Mouse (Mus musculus) neural tube, embryonic 15.5 days (tissue): ENCODE measurements around the gene Psma7. TPM values are rescaled to one million over a fixed set of nuclear protein-coding genes. Genes with fewer than 3 reads are reported as not detected.

Source experiments
- ATAC-seq: fragments of 200-750 bp; cut with Nextera tagmentation; 2 replicates; pipeline ENCODE4 v1.8.0; 2017; ENCODE audit warnings: mild to moderate bottlenecking, moderate TSS enrichment, moderate library complexity; ENCODE audit not compliant: low FRiP score
- H3K27ac ChIP-seq: fragments of 300-500 bp; sonication (generic); replicated peaks from 2 replicates; pipeline ENCODE4 v1.5.1; 2015; ENCODE audit warnings: mild to moderate bottlenecking, inconsistent platforms
- H3K27me3 ChIP-seq: fragments of 300-500 bp; sonication (generic); replicated peaks from 2 replicates; pipeline ENCODE4 v1.6.1; 2015; ENCODE audit warnings: inconsistent platforms
- H3K36me3 ChIP-seq: fragments of 300-500 bp; sonication (generic); 2 replicates; pipeline ENCODE4 v1.6.1; 2015; ENCODE audit warnings: inconsistent platforms
- H3K4me1 ChIP-seq: fragments of 300-500 bp; sonication (generic); 2 replicates; pipeline ENCODE4 v1.6.1; 2015; ENCODE audit warnings: inconsistent platforms
- H3K4me2 ChIP-seq: fragments of 300-500 bp; sonication (generic); 2 replicates; pipeline ENCODE4 v1.6.1; 2015; ENCODE audit warnings: inconsistent platforms, mild to moderate bottlenecking, moderate library complexity
- H3K4me3 ChIP-seq: fragments of 300-500 bp; sonication (generic); replicated peaks from 2 replicates; pipeline ENCODE4 v1.5.1; 2015; ENCODE audit warnings: mild to moderate bottlenecking, inconsistent platforms
- H3K9ac ChIP-seq: fragments of 300-500 bp; sonication (generic); replicated peaks from 2 replicates; pipeline ENCODE4 v1.6.1; 2015; ENCODE audit warnings: mild to moderate bottlenecking, inconsistent platforms
- H3K9me3 ChIP-seq: fragments of 300-500 bp; sonication (generic); replicated peaks from 2 replicates; pipeline ENCODE4 v1.6.1; 2016; ENCODE audit warnings: inconsistent platforms
- WGBS: fragments of 180-500 bp; shearing (Covaris S2); methylation state at CpG from one replicate; pipeline ENCODE4 v1.1.7; 2015; ENCODE audit warnings: mixed read lengths; 5-methylcytosine and 5-hydroxymethylcytosine counted together
- polyA plus RNA-seq: library from polyadenylated mRNA; unstranded; fragments of >200 nt; fragmentation: Nextera tagmentation; extraction: Ambion mirVana; gene quantifications from 2 replicates; pipeline ENCODE4 v1.2.1, GENCODE M21; 2015

Psma7 gene
- 561 and 578 TPM in 2 replicates for polyA plus RNA-seq

DNA sequence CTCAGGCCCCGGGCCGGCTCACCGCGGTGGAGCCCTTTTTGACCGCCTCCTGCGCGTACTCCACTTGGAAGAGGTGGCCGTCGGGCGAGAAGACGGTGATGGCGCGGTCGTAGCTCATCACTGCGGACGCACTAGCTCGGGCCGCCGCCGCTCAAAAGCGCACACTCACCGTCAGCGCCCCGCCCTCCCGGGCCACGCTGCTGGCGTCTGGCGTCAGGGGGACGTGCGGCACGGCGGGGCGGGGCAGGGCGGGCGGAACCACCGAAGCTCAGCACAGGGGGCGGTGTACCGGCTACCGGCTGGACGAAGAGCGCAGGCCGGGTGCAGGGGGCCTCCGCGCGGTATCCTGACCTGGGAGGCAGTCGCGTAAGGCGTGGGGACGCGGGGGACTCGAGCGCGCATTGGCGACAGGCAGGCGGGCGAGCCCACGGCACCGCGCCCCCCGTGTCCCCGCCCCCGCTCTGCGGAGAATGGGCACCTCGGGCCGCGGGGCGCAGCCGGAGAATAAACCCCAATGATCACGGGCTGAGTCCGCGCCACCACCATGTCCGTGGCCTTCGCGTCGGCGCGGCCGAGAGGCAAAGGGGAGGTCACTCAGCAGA lies at the start of gene Psma7, which contains the start of gene Ss18l1:
Psma7 (minus strand) TSS at position 178 of the 602 bp plus-strand sequence.
Ss18l1 (plus strand) TSS at position 254 of the 602 bp plus-strand sequence.
- under 1% methylated on average over 73 of the region's 78 CpGs for WGBS

GRCm38 (mm10) chr2:180090285-180090684 lies 48.1 kb upstream of the Psma7 start:
- Histone ChIP-seq H3K36me3 (peaks cover 8% of the 10 kb centered on the region), H3K4me1 (peaks cover 6% of the 10 kb centered on the region; the same call in 1 of the 2 replicates), H3K4me3 (no peak overlapping the region), H3K27me3 (no peaks in the 10 kb centered on the region), H3K9me3 (no peaks in the 10 kb centered on the region), H3K4me2 (no peak overlapping the region), H3K9ac (no peak overlapping the region), H3K27ac (no peak overlapping the region)
- WGBS: 74% methylated on average over 11 of the region's 11 CpGs
- ATAC-seq: no peak

More for the DNA sequence above, at the start of gene Psma7, which contains the start of gene Ss18l1:
- H3K27me3 ChIP-seq: no peaks in the 10 kb centered on the region
- H3K4me3 ChIP-seq: peak within 1 kb of the TSS; percentile 98
- peaks cover 22% of the 10 kb centered on the region for H3K36me3 ChIP-seq
- H3K4me2 ChIP-seq: peak within 1 kb of the TSS; percentile 83
- H3K27ac ChIP-seq: peak within 1 kb of the TSS; percentile 98
- H3K9ac ChIP-seq: peak within 1 kb of the TSS; percentile 97
- H3K4me1 ChIP-seq: peaks cover 50% of the 10 kb centered on the region
- no peaks in the 10 kb centered on the region for H3K9me3 ChIP-seq
- peak; percentile 96 for ATAC-seq

- Histone ChIP-seq H3K27me3 (no peaks in the 10 kb centered on the region), H3K4me3 (no peak overlapping the region), H3K9me3 (no peaks in the 10 kb centered on the region), H3K4me2 (no peak overlapping the region), H3K36me3 (peaks cover 23% of the 10 kb centered on the region), H3K27ac (no peak overlapping the region), H3K4me1 (peaks cover 6% of the 10 kb centered on the region; the same call in 1 of the 2 replicates), H3K9ac (no peak overlapping the region)
- 89% methylated on average over 4 of the region's 4 CpGs for WGBS
- no peak for ATAC-seq
Observed at GRCm38 (mm10) chr2:180087472-180087871, 45.2 kb upstream of the Psma7 start.

GRCm38 (mm10) chr2:180086637-180087027 lies 44.4 kb upstream of the Psma7 start:
- ATAC-seq: no peak

DNA sequence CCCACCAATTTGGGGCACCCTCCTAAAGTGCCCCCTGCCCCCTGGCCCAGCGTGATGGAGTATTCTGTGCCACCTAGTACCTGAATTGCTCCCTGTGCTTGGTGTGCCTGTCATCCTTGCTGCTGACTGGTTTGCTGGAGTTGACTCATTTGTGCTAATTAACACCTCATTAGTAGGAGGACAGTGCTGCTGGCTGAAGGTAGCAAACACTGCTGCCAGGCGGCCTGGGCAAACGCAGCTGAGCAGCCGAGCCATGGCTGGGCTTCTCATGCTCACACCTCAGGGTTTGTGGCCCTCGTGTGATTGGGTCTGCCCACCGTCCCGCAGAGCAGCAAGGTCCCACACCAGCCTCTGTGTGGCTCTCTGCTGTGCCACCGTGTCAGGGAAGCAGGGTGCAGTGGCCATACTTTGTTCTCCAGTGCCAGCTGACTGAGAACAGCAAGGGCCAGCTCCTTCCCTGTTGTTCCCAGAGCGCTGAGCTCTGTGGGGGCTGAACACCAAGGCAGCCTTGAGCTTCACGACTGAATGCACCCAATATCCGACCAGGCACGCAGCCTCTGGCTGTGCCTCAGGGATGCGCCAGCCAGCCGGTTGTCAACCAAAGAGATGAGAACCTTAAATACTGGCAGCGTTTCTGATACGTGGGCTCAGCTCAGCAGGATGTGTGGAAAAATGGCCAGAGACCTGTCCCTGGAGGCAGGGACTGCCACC lies 43.8 kb upstream of the Psma7 start:
- Histone ChIP-seq H3K4me3 (no peak overlapping the region), H3K36me3 (peaks cover 34% of the 10 kb centered on the region), H3K9ac (no peak overlapping the region), H3K4me2 (no peak overlapping the region), H3K27me3 (no peaks in the 10 kb centered on the region), H3K27ac (no peak overlapping the region), H3K9me3 (no peaks in the 10 kb centered on the region), H3K4me1 (peaks cover 6% of the 10 kb centered on the region; the same call in 1 of the 2 replicates)
- WGBS: 70% methylated on average over 16 of the region's 16 CpGs
- no peak for ATAC-seq

More at GRCm38 (mm10) chr2:180086637-180087027, 44.4 kb upstream of the Psma7 start:
- H3K4me3 ChIP-seq: no peak overlapping the region
- 76% methylated on average over 5 of the region's 5 CpGs for WGBS
- peaks cover 32% of the 10 kb centered on the region for H3K36me3 ChIP-seq
- no peak overlapping the region for H3K4me2 ChIP-seq
- H3K4me1 ChIP-seq: peaks cover 6% of the 10 kb centered on the region; the same call in 1 of the 2 replicates
- H3K27me3 ChIP-seq: no peaks in the 10 kb centered on the region
- no peak overlapping the region for H3K9ac ChIP-seq
- no peak overlapping the region for H3K27ac ChIP-seq
- no peaks in the 10 kb centered on the region for H3K9me3 ChIP-seq

DNA sequence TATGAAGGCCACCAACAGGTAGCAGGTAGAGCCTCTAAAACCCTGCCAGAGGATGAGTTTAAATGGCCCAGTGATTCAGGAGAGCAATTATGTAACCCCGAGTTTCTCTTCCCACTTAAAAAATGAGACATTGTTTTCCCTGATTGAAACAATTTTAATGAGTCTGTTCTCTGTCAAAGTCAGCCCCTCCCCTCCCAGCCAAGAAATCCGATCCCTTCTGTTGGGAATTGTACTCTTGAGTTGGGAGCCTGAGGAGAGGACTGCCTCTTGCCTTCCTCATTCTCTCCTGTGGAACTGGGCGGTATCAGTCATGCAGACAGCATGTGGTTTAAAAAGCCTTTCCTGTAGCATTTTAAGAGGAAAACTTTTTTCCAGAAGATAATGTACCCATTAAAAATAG lies 42.3 kb upstream of the Psma7 start:
- Histone ChIP-seq H3K36me3 (peaks cover 36% of the 10 kb centered on the region), H3K27me3 (no peaks in the 10 kb centered on the region), H3K27ac (no peak overlapping the region), H3K4me2 (no peak overlapping the region), H3K9me3 (no peaks in the 10 kb centered on the region), H3K4me1 (peaks cover 6% of the 10 kb centered on the region; the same call in 1 of the 2 replicates), H3K4me3 (no peak overlapping the region), H3K9ac (no peak overlapping the region)
- no peak for ATAC-seq
- 50% methylated on average over 3 of the region's 3 CpGs for WGBS

- H3K36me3 ChIP-seq: peaks cover 43% of the 10 kb centered on the region
- WGBS: 92% methylated on average over 10 of the region's 10 CpGs
- no peak overlapping the region for H3K4me2 ChIP-seq
- H3K9ac ChIP-seq: no peak overlapping the region
- H3K4me1 ChIP-seq: peaks cover 6% of the 10 kb centered on the region; the same call in 1 of the 2 replicates
- ATAC-seq: no peak
- no peak overlapping the region for H3K27ac ChIP-seq
- H3K4me3 ChIP-seq: no peak overlapping the region
- no peaks in the 10 kb centered on the region for H3K9me3 ChIP-seq
- H3K27me3 ChIP-seq: no peaks in the 10 kb centered on the region
Observed at GRCm38 (mm10) chr2:180083063-180083462, 40.8 kb upstream of the Psma7 start.

- Histone ChIP-seq H3K27me3 (no peaks in the 10 kb centered on the region), H3K36me3 (peaks cover 40% of the 10 kb centered on the region), H3K9ac (no peak overlapping the region), H3K4me2 (no peak overlapping the region), H3K27ac (no peak overlapping the region), H3K4me3 (no peak overlapping the region), H3K4me1 (no peaks in the 10 kb centered on the region), H3K9me3 (no peaks in the 10 kb centered on the region)
- 93% methylated on average over 8 of the region's 8 CpGs for WGBS
- no peak for ATAC-seq
Observed at GRCm38 (mm10) chr2:180080680-180081079, 38.4 kb upstream of the Psma7 start.

GRCm38 (mm10) chr2:180077622-180078021 lies 35.4 kb upstream of the Psma7 start:
- Histone ChIP-seq H3K9me3 (no peaks in the 10 kb centered on the region), H3K4me3 (no peak overlapping the region), H3K27ac (no peak overlapping the region), H3K4me2 (no peak overlapping the region), H3K27me3 (no peaks in the 10 kb centered on the region), H3K9ac (no peak overlapping the region), H3K36me3 (peaks cover 21% of the 10 kb centered on the region), H3K4me1 (no peaks in the 10 kb centered on the region)
- ATAC-seq: no peak
- WGBS: 73% methylated on average over 3 of the region's 3 CpGs

DNA sequence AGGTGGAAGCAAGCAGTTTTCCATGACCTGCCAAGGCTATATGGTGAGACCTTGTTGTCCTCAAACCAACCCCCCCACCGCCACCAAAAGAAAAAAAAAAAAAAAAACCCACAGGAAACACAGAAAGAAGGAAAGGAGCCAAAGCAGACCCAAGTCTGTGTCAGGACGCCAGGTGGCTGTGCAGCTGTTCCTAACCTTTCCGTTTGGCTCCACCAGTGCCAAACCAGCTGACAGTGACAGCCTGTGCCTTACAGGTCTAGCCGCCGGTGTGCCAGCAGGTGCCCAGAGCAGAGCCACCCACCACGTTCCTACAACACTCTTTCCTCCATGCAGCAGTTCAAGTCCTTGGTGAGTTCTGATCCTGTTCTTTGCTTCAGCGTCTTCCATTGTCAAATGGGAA lies 30.7 kb upstream of the Psma7 start:
- Histone ChIP-seq H3K27ac (no peak overlapping the region), H3K4me2 (no peak overlapping the region), H3K36me3 (peaks cover 12% of the 10 kb centered on the region), H3K9me3 (no peaks in the 10 kb centered on the region), H3K4me3 (no peak overlapping the region), H3K4me1 (peaks cover 20% of the 10 kb centered on the region), H3K9ac (no peak overlapping the region), H3K27me3 (no peaks in the 10 kb centered on the region)
- 91% methylated on average over 7 of the region's 7 CpGs for WGBS
- no peak for ATAC-seq

DNA sequence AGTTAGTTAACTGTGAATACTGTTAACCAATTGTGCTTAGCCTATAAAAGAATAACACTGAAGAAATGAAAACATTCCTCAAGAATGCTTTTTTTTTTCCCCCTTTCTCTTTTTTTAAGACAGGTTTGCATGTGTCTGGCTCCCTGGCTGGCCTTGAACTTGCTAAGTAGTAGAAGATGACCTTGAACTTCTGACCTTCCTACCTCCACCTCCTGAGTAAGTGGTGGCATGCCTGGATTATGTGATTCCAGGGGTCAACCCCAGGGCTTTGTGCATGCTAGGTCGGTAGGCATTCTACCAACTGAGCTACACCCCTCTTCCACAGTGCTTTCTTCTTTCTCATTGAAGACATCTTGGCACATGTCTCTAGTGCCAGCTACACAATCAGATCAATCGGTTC lies 29.4 kb upstream of the Psma7 start:
- Histone ChIP-seq H3K4me1 (peaks cover 20% of the 10 kb centered on the region), H3K4me3 (no peak overlapping the region), H3K9me3 (no peaks in the 10 kb centered on the region), H3K27me3 (no peaks in the 10 kb centered on the region), H3K4me2 (peak overlapping the region; percentile 94), H3K36me3 (peaks cover 21% of the 10 kb centered on the region), H3K27ac (no peak overlapping the region), H3K9ac (no peak overlapping the region)
- 87% methylated on average over 2 of the region's 2 CpGs for WGBS
- ATAC-seq: no peak
